Mouse (Mus musculus) skeletal muscle tissue, adult 2 months (tissue): ENCODE data around the gene Gm21828.
"Not testable (repeated sequence)": the region's sequence is repeated elsewhere in the genome, so short reads cannot be mapped to it uniquely, and the experiment has no call there.

Experiments
- DNase-seq: peaks from one replicate; pipeline ENCODE4 v3.0.0-alpha.2; 2012; ENCODE audit warnings: low read depth, low spot score

The Gm21828 gene

DNA sequence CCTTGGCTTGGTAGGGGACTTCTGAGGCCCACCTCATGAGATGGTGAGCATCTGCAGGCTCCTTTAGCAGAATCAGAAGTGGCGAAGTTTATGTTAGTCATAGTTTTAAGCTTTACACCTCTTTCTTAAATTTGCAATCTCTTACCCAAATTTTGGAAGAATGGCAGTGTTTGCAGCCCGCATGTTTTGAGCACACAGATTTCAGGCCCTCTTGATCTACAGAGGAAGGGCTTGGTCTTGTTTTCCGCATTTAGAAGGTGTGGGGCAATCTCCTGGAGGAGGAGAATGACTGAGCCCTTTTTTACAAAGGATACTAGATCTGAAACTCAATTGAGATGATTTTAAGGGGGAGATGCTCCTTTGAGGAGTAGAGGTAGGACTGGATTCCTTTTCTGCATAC is at the start of gene Gm21828:
Gm21828 (minus strand) TSS at position 101 of the 400 bp plus-strand sequence.
- DNase-seq, result not testable (repeated sequence)

GRCm38 (mm10) chrY:13252091-13252490 is 28.4 kb upstream of the Gm21828 start, which contains the start of the genes Gm21440 and Gm21454:
Gene Gm21440 (plus strand): TSS chrY:13252391.
Gene Gm21454 (plus strand): TSS chrY:13252442.
- not testable (repeated sequence) for DNase-seq
